Mouse (Mus musculus): ENCODE results near the gene Armc8.
A peak's percentile ranks its signal among the peaks of the same experiment; 100 is the strongest.

Armc8 gene

GRCm38 (mm10) chr9:99483191-99483590 is 85.5 kb downstream of the Armc8 start:
- peaks cover 15% of the 10 kb centered on the region for H3K36me3 ChIP-seq (ENCODE audit: control insufficient read depth, insufficient read depth, low read length, poor library complexity, severe bottlenecking)
- no peak for DNase-seq (ENCODE audit: low read depth, low spot score)
- H3K27me3 ChIP-seq (ENCODE audit: control insufficient read depth, insufficient read depth, low read length, poor library complexity, severe bottlenecking), result no peaks in the 10 kb centered on the region

GRCm38 (mm10) chr9:99480764-99481163 is 87.9 kb downstream of the Armc8 start:
- no peak for DNase-seq (ENCODE audit: low read depth, low spot score)
- H3K36me3 ChIP-seq (ENCODE audit: control insufficient read depth, insufficient read depth, low read length, poor library complexity, severe bottlenecking), result peaks cover 5% of the 10 kb centered on the region; the same call in 1 of the 2 replicates
- H3K27me3 ChIP-seq (ENCODE audit: control insufficient read depth, insufficient read depth, low read length, poor library complexity, severe bottlenecking), result no peaks in the 10 kb centered on the region

- DNase-seq (ENCODE audit: low read depth, low spot score), result no peak
- Histone ChIP-seq H3K27me3 (ENCODE audit: control insufficient read depth, insufficient read depth, low read length, poor library complexity, severe bottlenecking) (no peaks in the 10 kb centered on the region), H3K36me3 (ENCODE audit: control insufficient read depth, insufficient read depth, low read length, poor library complexity, severe bottlenecking) (peaks cover 5% of the 10 kb centered on the region; the same call in 1 of the 2 replicates)
Measured at GRCm38 (mm10) chr9:99479181-99479711, 89.5 kb downstream of the Armc8 start.

- no peaks in the 10 kb centered on the region; the same call in 1 of the 2 replicates for H3K36me3 ChIP-seq (ENCODE audit: control insufficient read depth, insufficient read depth, low read length, poor library complexity, severe bottlenecking)
- no peak for DNase-seq (ENCODE audit: low read depth, low spot score)
- H3K27me3 ChIP-seq (ENCODE audit: control insufficient read depth, insufficient read depth, low read length, poor library complexity, severe bottlenecking), result no peaks in the 10 kb centered on the region
Measured at GRCm38 (mm10) chr9:99471334-99471733, 97.4 kb downstream of the Armc8 start.

GRCm38 (mm10) chr9:99470347-99471092 is 98.2 kb downstream of the Armc8 start:
- no peak for DNase-seq (ENCODE audit: low read depth, low spot score)
- Histone ChIP-seq H3K27me3 (ENCODE audit: control insufficient read depth, insufficient read depth, low read length, poor library complexity, severe bottlenecking) (no peaks in the 10 kb centered on the region), H3K36me3 (ENCODE audit: control insufficient read depth, insufficient read depth, low read length, poor library complexity, severe bottlenecking) (no peaks in the 10 kb centered on the region)

- no peaks in the 10 kb centered on the region for H3K27me3 ChIP-seq (ENCODE audit: control insufficient read depth, insufficient read depth, low read length, poor library complexity, severe bottlenecking)
- peak; percentile 16 for DNase-seq (ENCODE audit: low read depth, low spot score)
- H3K36me3 ChIP-seq (ENCODE audit: control insufficient read depth, insufficient read depth, low read length, poor library complexity, severe bottlenecking), result no peaks in the 10 kb centered on the region
Measured at GRCm38 (mm10) chr9:99469681-99470273, 98.9 kb downstream of the Armc8 start.

- no peak for DNase-seq (ENCODE audit: low read depth, low spot score)
- Histone ChIP-seq H3K27me3 (ENCODE audit: control insufficient read depth, insufficient read depth, low read length, poor library complexity, severe bottlenecking) (no peaks in the 10 kb centered on the region), H3K36me3 (ENCODE audit: control insufficient read depth, insufficient read depth, low read length, poor library complexity, severe bottlenecking) (no peaks in the 10 kb centered on the region)
Measured at GRCm38 (mm10) chr9:99468572-99468971, 100.1 kb downstream of the Armc8 start.

- H3K36me3 ChIP-seq (ENCODE audit: control insufficient read depth, insufficient read depth, low read length, poor library complexity, severe bottlenecking), result no peaks in the 10 kb centered on the region
- H3K27me3 ChIP-seq (ENCODE audit: control insufficient read depth, insufficient read depth, low read length, poor library complexity, severe bottlenecking), result no peaks in the 10 kb centered on the region
- no peak for DNase-seq (ENCODE audit: low read depth, low spot score)
Measured at GRCm38 (mm10) chr9:99464876-99465275, 103.8 kb downstream of the Armc8 start.

GRCm38 (mm10) chr9:99459730-99460129 is 109.0 kb downstream of the Armc8 start:
- no peak for DNase-seq (ENCODE audit: low read depth, low spot score)
- no peaks in the 10 kb centered on the region for H3K27me3 ChIP-seq (ENCODE audit: control insufficient read depth, insufficient read depth, low read length, poor library complexity, severe bottlenecking)
- no peaks in the 10 kb centered on the region for H3K36me3 ChIP-seq (ENCODE audit: control insufficient read depth, insufficient read depth, low read length, poor library complexity, severe bottlenecking)

- peak; percentile 62 for DNase-seq (ENCODE audit: low read depth, low spot score)
Measured at GRCm38 (mm10) chr9:99458529-99459208, 110.0 kb downstream of the Armc8 start.

GRCm38 (mm10) chr9:99454211-99454610 is 114.5 kb downstream of the Armc8 start:
- Histone ChIP-seq H3K36me3 (ENCODE audit: control insufficient read depth, insufficient read depth, low read length, poor library complexity, severe bottlenecking) (no peaks in the 10 kb centered on the region), H3K27me3 (ENCODE audit: control insufficient read depth, insufficient read depth, low read length, poor library complexity, severe bottlenecking) (no peaks in the 10 kb centered on the region)
- no peak for DNase-seq (ENCODE audit: low read depth, low spot score)

More at GRCm38 (mm10) chr9:99458529-99459208, 110.0 kb downstream of the Armc8 start:
- Histone ChIP-seq H3K27me3 (ENCODE audit: control insufficient read depth, insufficient read depth, low read length, poor library complexity, severe bottlenecking) (no peaks in the 10 kb centered on the region), H3K36me3 (ENCODE audit: control insufficient read depth, insufficient read depth, low read length, poor library complexity, severe bottlenecking) (no peaks in the 10 kb centered on the region)

- no peaks in the 10 kb centered on the region for H3K36me3 ChIP-seq (ENCODE audit: control insufficient read depth, insufficient read depth, low read length, poor library complexity, severe bottlenecking)
- H3K27me3 ChIP-seq (ENCODE audit: control insufficient read depth, insufficient read depth, low read length, poor library complexity, severe bottlenecking), result no peaks in the 10 kb centered on the region
- no peak for DNase-seq (ENCODE audit: low read depth, low spot score)
Measured at GRCm38 (mm10) chr9:99451161-99451560, 117.5 kb downstream of the Armc8 start, which contains the start of gene Nme9. Nme9 (plus strand) TSS chr9:99451475.

- Histone ChIP-seq H3K27me3 (ENCODE audit: control insufficient read depth, insufficient read depth, low read length, poor library complexity, severe bottlenecking) (no peaks in the 10 kb centered on the region), H3K36me3 (ENCODE audit: control insufficient read depth, insufficient read depth, low read length, poor library complexity, severe bottlenecking) (no peaks in the 10 kb centered on the region)
- DNase-seq (ENCODE audit: low read depth, low spot score), result peak; percentile 28
Measured at GRCm38 (mm10) chr9:99449886-99450647, 118.6 kb downstream of the Armc8 start.

- H3K27me3 ChIP-seq (ENCODE audit: control insufficient read depth, insufficient read depth, low read length, poor library complexity, severe bottlenecking), result no peaks in the 10 kb centered on the region
- no peaks in the 10 kb centered on the region for H3K36me3 ChIP-seq (ENCODE audit: control insufficient read depth, insufficient read depth, low read length, poor library complexity, severe bottlenecking)
- no peak for DNase-seq (ENCODE audit: low read depth, low spot score)
Measured at GRCm38 (mm10) chr9:99447323-99447722, 121.4 kb downstream of the Armc8 start.

All from splenic B cell, adult 2 months (primary cell).